Mouse (Mus musculus) stomach, postnatal 0 days (tissue): Measurements from ENCODE around the gene Asb16. TPM values are rescaled to one million over a fixed set of nuclear protein-coding genes. Genes with fewer than 3 reads are reported as not detected.

Experiments
- ATAC-seq: fragments of 200-750 bp; cut with Nextera tagmentation; 2 replicates; pipeline ENCODE4 v1.8.0; 2017; ENCODE audit not compliant: low FRiP score, low TSS enrichment
- DNase-seq: peaks from one replicate; pipeline ENCODE4 v3.0.0-alpha.2; 2016; ENCODE audit warnings: low spot score
- H3K27ac ChIP-seq: fragments of 300-500 bp; sonication (generic); replicated peaks from 2 replicates; pipeline ENCODE4 v1.5.1; 2014; ENCODE audit warnings: mild to moderate bottlenecking, control low read depth
- H3K27me3 ChIP-seq: fragments of 300-500 bp; sonication (generic); 2 replicates; pipeline ENCODE4 v1.6.1; 2014; ENCODE audit warnings: low read length; ENCODE audit not compliant: control insufficient read depth, insufficient read depth
- H3K36me3 ChIP-seq: fragments of 300-500 bp; sonication (generic); 2 replicates; pipeline ENCODE4 v1.6.1; 2014; ENCODE audit warnings: low read length, mixed read lengths; ENCODE audit not compliant: control insufficient read depth, insufficient read depth
- H3K4me1 ChIP-seq: fragments of 300-500 bp; sonication (generic); replicated peaks from 2 replicates; pipeline ENCODE4 v1.6.1; 2014; ENCODE audit warnings: antibody characterized with exemption; ENCODE audit not compliant: control insufficient read depth, insufficient read depth
- H3K4me2 ChIP-seq: fragments of 300-500 bp; sonication (generic); replicated peaks from 2 replicates; pipeline ENCODE4 v1.6.1; 2014; ENCODE audit warnings: low read depth, mild to moderate bottlenecking, control low read depth, moderate library complexity
- H3K4me3 ChIP-seq: fragments of 300-500 bp; sonication (generic); 2 replicates; pipeline ENCODE4 v1.5.1; 2014; ENCODE audit warnings: low read depth, low read length, control low read depth
- H3K9ac ChIP-seq: fragments of 300-500 bp; sonication (generic); 2 replicates; pipeline ENCODE4 v1.6.1; 2014; ENCODE audit warnings: mild to moderate bottlenecking, low read length, control low read depth, mixed read lengths
- H3K9me3 ChIP-seq: fragments of 300-500 bp; sonication (generic); 2 replicates; pipeline ENCODE4 v1.6.1; 2016; ENCODE audit warnings: low read length; ENCODE audit not compliant: control insufficient read depth
- CTCF ChIP-seq: IDR thresholded peaks from 2 replicates; pipeline ENCODE4 v1.5.1; 2016; ENCODE audit warnings: antibody characterized with exemption, low read depth, mild to moderate bottlenecking, moderate library complexity
- EP300 ChIP-seq: optimal IDR thresholded peaks from 2 replicates; pipeline ENCODE3; 2016; ENCODE audit warnings: antibody characterized with exemption
- WGBS: fragments of 180-500 bp; shearing (Covaris S2); extraction: QIAGEN DNeasy Blood & Tissue Kit; methylation state at CpG from one replicate; pipeline ENCODE4 v1.1.7; 2014; 5-methylcytosine and 5-hydroxymethylcytosine counted together
- polyA plus RNA-seq: library from polyadenylated mRNA; unstranded; fragments of >200 nt; fragmentation: Nextera tagmentation; extraction: Ambion mirVana; gene quantifications from 2 replicates; pipeline ENCODE4 v1.2.1, GENCODE M21; 2015

Gene Asb16
- polyA plus RNA-seq, 1 experiment from 2014 or later, result 0.04 TPM

- Histone ChIP-seq H3K36me3 (peaks cover 18% of the 10 kb centered on the region), H3K4me1 (peaks cover 6% of the 10 kb centered on the region; the same call in 1 of the 2 replicates), H3K4me3 (peak overlapping the region; percentile 84), H3K9me3 (no peaks in the 10 kb centered on the region), H3K27ac (peak overlapping the region; percentile 99), H3K27me3 (no peaks in the 10 kb centered on the region), H3K9ac (peak overlapping the region; percentile 94), H3K4me2 (peak overlapping the region; percentile 79)
- TF ChIP-seq CTCF (no peak), EP300 (no peak)
- peak; percentile 81 for DNase-seq
- WGBS, result under 1% methylated on average over 29 of the region's 73 CpGs
- peak; percentile 11 for ATAC-seq
Measured at GRCm38 (mm10) chr11:102295598-102296471, 27.3 kb downstream of the Asb16 start.

- Histone ChIP-seq H3K9me3 (no peaks in the 10 kb centered on the region), H3K4me3 (peak within 1 kb of the TSS; percentile 84), H3K9ac (peak within 1 kb of the TSS; percentile 94), H3K27me3 (no peaks in the 10 kb centered on the region), H3K36me3 (peaks cover 8% of the 10 kb centered on the region), H3K4me2 (peak within 1 kb of the TSS; percentile 79), H3K4me1 (peaks cover 6% of the 10 kb centered on the region; the same call in 1 of the 2 replicates), H3K27ac (peak within 1 kb of the TSS; percentile 99)
- ATAC-seq, result peak; percentile 94
- 0 out of 2 replicates have a peak, but pooled peaks have one; percentile 8 for TF ChIP-seq CTCF
- TF ChIP-seq EP300, result no peak
- 0% methylated on average over 62 of the region's 125 CpGs for WGBS
- DNase-seq, result peak; percentile 100
Measured at GRCm38 (mm10) chr11:102296491-102297472, 28.2 kb downstream of the Asb16 start, which contains the start of gene Atxn7l3. Gene Atxn7l3, minus strand, starts transcription at chr11:102296631.

GRCm38 (mm10) chr11:102297577-102298556, 29.3 kb downstream of the Asb16 start:
- Histone ChIP-seq H3K9me3 (no peaks in the 10 kb centered on the region), H3K27me3 (no peaks in the 10 kb centered on the region), H3K4me1 (peaks cover 6% of the 10 kb centered on the region; the same call in 1 of the 2 replicates), H3K9ac (peak overlapping the region; percentile 70), H3K4me3 (peak overlapping the region; percentile 84), H3K27ac (peak overlapping the region; percentile 99), H3K36me3 (no peaks in the 10 kb centered on the region; the same call in 1 of the 2 replicates), H3K4me2 (peak overlapping the region; percentile 79)
- DNase-seq, result no peak
- no peak for ATAC-seq
- 22% methylated on average over 27 of the region's 27 CpGs for WGBS
- TF ChIP-seq EP300 (no peak), CTCF (no peak)

- Histone ChIP-seq H3K27ac (no peak overlapping the region), H3K4me1 (peaks cover 6% of the 10 kb centered on the region; the same call in 1 of the 2 replicates), H3K4me2 (no peak overlapping the region), H3K9me3 (no peaks in the 10 kb centered on the region), H3K4me3 (no peak overlapping the region), H3K27me3 (no peaks in the 10 kb centered on the region), H3K36me3 (no peaks in the 10 kb centered on the region), H3K9ac (no peak overlapping the region)
- no peak for ATAC-seq
- peak; percentile 79 for DNase-seq
- TF ChIP-seq EP300, result no peak
- peak; percentile 80 for TF ChIP-seq CTCF
- WGBS, result 5% methylated on average over 1 of the region's 1 CpGs
Measured at GRCm38 (mm10) chr11:102299839-102300238, 31.3 kb downstream of the Asb16 start.

GRCm38 (mm10) chr11:102304141-102304540, 35.6 kb downstream of the Asb16 start:
- Histone ChIP-seq H3K4me2 (no peak overlapping the region), H3K9ac (no peak overlapping the region), H3K36me3 (peaks cover 16% of the 10 kb centered on the region), H3K4me3 (no peak overlapping the region), H3K27me3 (no peaks in the 10 kb centered on the region), H3K4me1 (no peaks in the 10 kb centered on the region), H3K9me3 (no peaks in the 10 kb centered on the region), H3K27ac (no peak overlapping the region; the same call in 1 of the 2 replicates)
- TF ChIP-seq EP300 (no peak), CTCF (no peak)
- no peak for ATAC-seq
- peak; percentile 22 for DNase-seq
- WGBS, result 32% methylated on average over 2 of the region's 2 CpGs
